8 mouse cellular contexts compared by ENCODE assay signal in genomic region chr4:117210147-117211074, GRCm38 (mm10). TPM values are rescaled to one million over a fixed set of nuclear protein-coding genes. Genes with fewer than 3 reads are reported as not detected.
DNase-seq lines count a peak whose midpoint lies in the region; ATAC-seq and TF ChIP-seq lines count a peak whose summit lies in the region.

No protein-coding gene starts in this region.

- TF ChIP-seq POLR2A in lung, adult 2 months (IDR thresholded peaks at IDR 0.05; ENCODE audit: borderline replicate concordance, extremely low read depth, low read depth, low read length): no peak

- H3K4me2 ChIP-seq in kidney, embryonic 16.5 days (replicated peaks; ENCODE audit: low read depth, low read length): peak overlapping the region; percentile 23; the same call in 1 of the 2 replicates

- H3K36me3 ChIP-seq in kidney, embryonic 16.5 days (ENCODE audit: insufficient read depth, low read length): no peaks in the 10 kb centered on the region

- H3K27ac ChIP-seq in kidney, embryonic 16.5 days (ENCODE audit: low read length): peak overlapping the region; percentile 29; the same call in 1 of the 2 replicates

- no peak overlapping the region; the same call in 1 of the 2 replicates for H3K9ac ChIP-seq in kidney, embryonic 16.5 days (replicated peaks; ENCODE audit: low read length)

- ATAC-seq in kidney, embryonic 16.5 days (ENCODE audit: low FRiP score, low TSS enrichment): peak; percentile 62; the same call in 1 of the 2 replicates

- 5% methylated on average over 20 of the region's 20 CpGs for WGBS in kidney, embryonic 16.5 days
- 5% methylated on average over 20 of the region's 20 CpGs for WGBS in lung, adult 2 months

- H3K27me3 ChIP-seq in kidney, embryonic 16.5 days (ENCODE audit: insufficient read depth, low read length): no peaks in the 10 kb centered on the region

- DNase-seq in CD4-positive, CD25-positive, alpha-beta regulatory T cell, adult 2 months (ENCODE audit: low read depth, low spot score): peak; percentile 93
- peak; percentile 80 for DNase-seq in adipocyte (ENCODE audit: low spot score)
- peak; percentile 93 for DNase-seq in embryo, embryonic 11 days
- DNase-seq in heart, adult 8-10 months (ENCODE audit: low spot score): peak; percentile 66
- peak; percentile 71 for DNase-seq in lung, adult 2 months
- DNase-seq in ovary, postnatal 14 days (ENCODE audit: low spot score): peak; percentile 72
- DNase-seq in thymus, postnatal 36 days: peak; percentile 81 to 83

- H3K4me1 ChIP-seq in kidney, embryonic 16.5 days (ENCODE audit: insufficient read depth, low read length): no peaks in the 10 kb centered on the region
- no peaks in the 10 kb centered on the region for H3K4me1 ChIP-seq in lung, adult 2 months (ENCODE audit: control insufficient read depth, insufficient read depth, low read length)

- peak; percentile 62 for TF ChIP-seq CTCF in lung, adult 2 months (IDR thresholded peaks at IDR 0.05; ENCODE audit: insufficient read depth, low read length)

- peak overlapping the region; percentile 15; the same call in 1 of the 2 replicates for H3K4me3 ChIP-seq in kidney, embryonic 16.5 days (ENCODE audit: low read length)
- H3K4me3 ChIP-seq in lung, adult 2 months (replicated peaks; ENCODE audit: extremely low read depth, low read depth, low read length): peak overlapping the region; percentile 49

- H3K9me3 ChIP-seq in kidney, embryonic 16.5 days (ENCODE audit: low read length): no peaks in the 10 kb centered on the region

RNA-seq across cellular contexts. Expression of gene Kif2c, which starts 28.0 kb away (rescaled TPM):
- under 1 TPM in 2 of 4 experiments, not detected in 2; 0.32 to 0.53 TPM for total RNA-seq in heart, adult 8-10 months (2022)
- polyA plus RNA-seq in kidney, embryonic 16.5 days (2015; fragmentation: Nextera tagmentation; extraction: Ambion mirVana): 71.8 and 75.6 TPM in 2 replicates
- 0.34 and 0.86 TPM in 2 replicates for polyA plus RNA-seq in lung, adult 2 months (2012; rRNA removed)

RNA-seq across cellular contexts. Expression of gene Tmem53, which starts 41.3 kb away (rescaled TPM):
- total RNA-seq in heart, adult 8-10 months (2022): 10 to 100 TPM; 22.3 to 37.6 (median 30.1) TPM
- polyA plus RNA-seq in kidney, embryonic 16.5 days (2015; fragmentation: Nextera tagmentation; extraction: Ambion mirVana): 16.5 and 19.9 TPM in 2 replicates
- polyA plus RNA-seq in lung, adult 2 months (2012; rRNA removed): 21.7 and 24.1 TPM in 2 replicates

RNA-seq across cellular contexts. Expression of gene Armh1, which starts 41.5 kb away (rescaled TPM):
- total RNA-seq in heart, adult 8-10 months (2022): under 1 TPM in 2 of 4 experiments, not detected in 2; 0.22 to 0.35 TPM
- 0.23 and 0.39 TPM in 2 replicates for polyA plus RNA-seq in kidney, embryonic 16.5 days (2015; fragmentation: Nextera tagmentation; extraction: Ambion mirVana)
- 4.2 and 5.2 TPM in 2 replicates for polyA plus RNA-seq in lung, adult 2 months (2012; rRNA removed)

RNA-seq across cellular contexts. Expression of gene Rps8, which starts 54.4 kb away (rescaled TPM):
- 100 to 1,000 TPM; 504 to 617 (median 566) TPM for total RNA-seq in heart, adult 8-10 months (2022)
- 746 and 795 TPM in 2 replicates for polyA plus RNA-seq in kidney, embryonic 16.5 days (2015; fragmentation: Nextera tagmentation; extraction: Ambion mirVana)
- 456 and 494 TPM in 2 replicates for polyA plus RNA-seq in lung, adult 2 months (2012; rRNA removed)

Comparison
In these comparisons a context has a peak if more than half of its experiments do, and no peak if none do; other contexts are left out.
1. Peak in every context shown above with its lines: DNase-seq, ATAC-seq, H3K4me3 ChIP-seq and H3K27ac ChIP-seq.
2. RNA of gene Kif2c, which starts 28.0 kb away (polyA plus RNA-seq): 71.8 to 75.6 TPM in kidney, embryonic 16.5 days; 0.34 to 0.86 TPM in lung, adult 2 months; every median in the first group is over 10 times any median in the second.